Mouse (Mus musculus): ENCODE measurements around the gene Txn1. TPM values are rescaled to one million over a fixed set of nuclear protein-coding genes. Genes with fewer than 3 reads are reported as not detected.

Txn1 gene
- total and polyA plus RNA-seq, 2 experiments from 2014 or later, result 85.8 to 243 TPM

DNA sequence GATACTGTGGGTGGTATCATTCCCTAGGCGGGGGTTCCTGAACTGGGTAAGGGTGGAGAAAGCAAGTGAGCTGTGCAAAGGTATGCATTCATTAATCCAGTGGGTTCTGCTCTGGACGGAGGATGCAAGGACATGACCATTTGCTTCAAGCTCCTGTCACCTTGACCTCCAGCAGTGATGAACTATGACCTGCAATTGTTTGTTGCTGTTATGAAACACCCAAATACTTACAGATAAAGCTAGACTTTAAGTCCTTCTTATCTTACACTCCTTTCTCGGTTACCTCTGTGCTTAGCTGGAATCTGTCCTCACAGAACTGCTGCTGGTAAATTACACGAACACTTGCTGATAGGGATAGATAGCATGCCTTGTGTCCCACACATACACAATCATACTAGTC lies 15.6 kb downstream of the Txn1 start:
- H3K4me3 ChIP-seq (ENCODE audit: low read depth, low read length), result no peak overlapping the region
- TF ChIP-seq CTCF (IDR thresholded peaks at IDR 0.05; ENCODE audit: low read depth) (no peak), EP300 (IDR thresholded peaks at IDR 0.05; ENCODE audit: low read depth) (no peak)
- no peaks in the 10 kb centered on the region for H3K4me1 ChIP-seq (ENCODE audit: control insufficient read depth, insufficient read depth)
- no peaks in the 10 kb centered on the region for H3K27me3 ChIP-seq (ENCODE audit: control insufficient read depth, insufficient read depth, low read length)
- ATAC-seq (ENCODE audit: insufficient read depth, low read depth) (no peak), DNase-seq (ENCODE audit: low spot score) (no peak)
- H3K9ac ChIP-seq (replicated peaks; ENCODE audit: low read depth, low read length), result no peak overlapping the region
- 57% methylated on average over 4 of the region's 4 CpGs for WGBS
- H3K36me3 ChIP-seq (replicated peaks; ENCODE audit: control insufficient read depth, insufficient read depth, low read length), result peaks cover 23% of the 10 kb centered on the region
- no peaks in the 10 kb centered on the region for H3K9me3 ChIP-seq (replicated peaks; ENCODE audit: control insufficient read depth, low read length)
- no peak overlapping the region for H3K4me2 ChIP-seq (ENCODE audit: low read depth, low read length)
- no peak overlapping the region for H3K27ac ChIP-seq (ENCODE audit: low read depth)

DNA sequence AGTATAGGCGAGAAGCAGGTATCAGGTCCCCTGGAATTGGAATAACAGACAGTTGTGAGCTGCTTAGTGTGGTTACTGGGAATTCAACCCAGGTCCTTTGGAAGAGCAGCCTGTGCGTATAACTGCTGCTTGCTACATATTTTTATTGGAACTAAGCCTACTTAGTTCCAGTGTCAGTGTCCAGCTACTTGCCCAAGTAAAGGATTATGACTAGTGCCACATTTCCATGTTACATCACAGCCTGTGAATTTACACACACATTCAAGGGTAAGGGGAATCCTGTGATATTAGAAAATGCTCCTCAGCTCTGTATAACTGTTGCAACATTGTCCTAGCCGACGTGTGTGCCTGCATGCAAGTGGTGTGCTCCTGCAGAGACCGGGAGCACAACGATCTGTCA lies 18.9 kb downstream of the Txn1 start:
- Histone ChIP-seq H3K4me2 (ENCODE audit: low read depth, low read length) (no peak overlapping the region), H3K9me3 (replicated peaks; ENCODE audit: control insufficient read depth, low read length) (no peaks in the 10 kb centered on the region), H3K36me3 (replicated peaks; ENCODE audit: control insufficient read depth, insufficient read depth, low read length) (no peaks in the 10 kb centered on the region), H3K4me3 (ENCODE audit: low read depth, low read length) (no peak overlapping the region), H3K27me3 (ENCODE audit: control insufficient read depth, insufficient read depth, low read length) (no peaks in the 10 kb centered on the region), H3K27ac (ENCODE audit: low read depth) (no peak overlapping the region), H3K4me1 (ENCODE audit: control insufficient read depth, insufficient read depth) (no peaks in the 10 kb centered on the region), H3K9ac (replicated peaks; ENCODE audit: low read depth, low read length) (no peak overlapping the region)
- no peak for ATAC-seq (ENCODE audit: insufficient read depth, low read depth)
- 74% methylated on average over 6 of the region's 6 CpGs for WGBS
- TF ChIP-seq EP300 (IDR thresholded peaks at IDR 0.05; ENCODE audit: low read depth) (no peak), CTCF (IDR thresholded peaks at IDR 0.05; ENCODE audit: low read depth) (no peak)
- no peak for DNase-seq (ENCODE audit: low spot score)

- TF ChIP-seq EP300 (IDR thresholded peaks at IDR 0.05; ENCODE audit: low read depth), result no peak
- no peak for TF ChIP-seq CTCF (IDR thresholded peaks at IDR 0.05; ENCODE audit: low read depth)
- Histone ChIP-seq H3K4me3 (ENCODE audit: low read depth, low read length) (no peak overlapping the region), H3K4me1 (ENCODE audit: control insufficient read depth, insufficient read depth) (no peaks in the 10 kb centered on the region), H3K9me3 (replicated peaks; ENCODE audit: control insufficient read depth, low read length) (no peaks in the 10 kb centered on the region), H3K27me3 (ENCODE audit: control insufficient read depth, insufficient read depth, low read length) (no peaks in the 10 kb centered on the region), H3K36me3 (replicated peaks; ENCODE audit: control insufficient read depth, insufficient read depth, low read length) (no peaks in the 10 kb centered on the region), H3K27ac (ENCODE audit: low read depth) (no peak overlapping the region), H3K9ac (replicated peaks; ENCODE audit: low read depth, low read length) (no peak overlapping the region), H3K4me2 (ENCODE audit: low read depth, low read length) (no peak overlapping the region)
- ATAC-seq (ENCODE audit: insufficient read depth, low read depth) (no peak), DNase-seq (ENCODE audit: low spot score) (no peak)
- WGBS, result 67% methylated on average over 5 of the region's 5 CpGs
Observed at GRCm38 (mm10) chr4:57934181-57934580, 22.0 kb downstream of the Txn1 start.

GRCm38 (mm10) chr4:57930559-57931170 lies 25.5 kb downstream of the Txn1 start:
- no peak for DNase-seq (ENCODE audit: low spot score)
- no peak for ATAC-seq (ENCODE audit: insufficient read depth, low read depth)
- no peak overlapping the region for H3K27ac ChIP-seq (ENCODE audit: low read depth)
- no peak overlapping the region for H3K4me3 ChIP-seq (ENCODE audit: low read depth, low read length)
- H3K4me2 ChIP-seq (ENCODE audit: low read depth, low read length), result no peak overlapping the region
- H3K9me3 ChIP-seq (replicated peaks; ENCODE audit: control insufficient read depth, low read length), result no peaks in the 10 kb centered on the region
- H3K27me3 ChIP-seq (ENCODE audit: control insufficient read depth, insufficient read depth, low read length), result no peaks in the 10 kb centered on the region
- no peak for TF ChIP-seq CTCF (IDR thresholded peaks at IDR 0.05; ENCODE audit: low read depth)
- no peak for TF ChIP-seq EP300 (IDR thresholded peaks at IDR 0.05; ENCODE audit: low read depth)
- H3K4me1 ChIP-seq (ENCODE audit: control insufficient read depth, insufficient read depth), result no peaks in the 10 kb centered on the region
- WGBS, result 63% methylated on average over 5 of the region's 5 CpGs
- H3K9ac ChIP-seq (replicated peaks; ENCODE audit: low read depth, low read length), result no peak overlapping the region
- no peaks in the 10 kb centered on the region for H3K36me3 ChIP-seq (replicated peaks; ENCODE audit: control insufficient read depth, insufficient read depth, low read length)

DNA sequence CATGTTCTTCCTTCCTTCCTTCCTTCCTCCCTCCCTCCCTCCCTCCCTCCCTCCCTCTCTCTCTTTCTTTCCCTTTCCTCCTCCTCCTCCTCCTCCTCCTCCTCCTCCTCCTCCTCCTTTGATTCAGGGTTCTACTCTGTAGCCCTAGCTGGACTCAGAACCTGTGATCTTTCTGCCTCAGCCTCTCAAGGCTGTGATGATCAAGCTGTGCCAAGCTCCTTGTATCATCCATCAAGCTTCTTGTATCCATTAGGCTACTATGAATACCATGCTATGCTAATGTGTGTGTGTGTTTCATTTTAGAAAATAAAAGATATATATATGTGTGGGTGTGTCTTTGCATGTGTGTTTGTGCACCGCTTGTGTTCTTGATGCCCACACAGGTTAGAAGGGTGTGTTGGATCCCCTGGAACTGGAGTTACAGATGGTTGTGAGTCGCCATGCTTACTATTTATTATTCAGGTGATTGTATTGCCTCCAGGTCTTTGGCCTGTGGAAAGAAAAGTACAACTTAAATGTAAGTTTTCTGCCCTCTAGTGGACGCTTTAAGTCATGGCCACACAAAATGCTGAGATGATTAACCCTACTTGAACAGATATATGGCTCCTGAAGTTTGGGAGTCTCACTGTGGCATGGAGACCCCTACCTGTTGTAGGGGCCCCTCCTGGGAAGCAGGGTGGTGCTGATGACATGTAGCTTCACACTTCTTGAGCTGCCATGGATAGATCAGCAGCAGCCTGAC lies 28.6 kb downstream of the Txn1 start:
- H3K4me2 ChIP-seq (ENCODE audit: low read depth, low read length), result no peak overlapping the region
- no peak overlapping the region for H3K4me3 ChIP-seq (ENCODE audit: low read depth, low read length)
- TF ChIP-seq EP300 (IDR thresholded peaks at IDR 0.05; ENCODE audit: low read depth) (no peak), CTCF (IDR thresholded peaks at IDR 0.05; ENCODE audit: low read depth) (peak; percentile 67)
- 22% methylated on average over 3 of the region's 3 CpGs for WGBS
- H3K9ac ChIP-seq (replicated peaks; ENCODE audit: low read depth, low read length), result no peak overlapping the region
- no peaks in the 10 kb centered on the region for H3K27me3 ChIP-seq (ENCODE audit: control insufficient read depth, insufficient read depth, low read length)
- ATAC-seq (ENCODE audit: insufficient read depth, low read depth), result no peak
- no peaks in the 10 kb centered on the region for H3K9me3 ChIP-seq (replicated peaks; ENCODE audit: control insufficient read depth, low read length)
- H3K27ac ChIP-seq (ENCODE audit: low read depth), result no peak overlapping the region
- no peaks in the 10 kb centered on the region for H3K36me3 ChIP-seq (replicated peaks; ENCODE audit: control insufficient read depth, insufficient read depth, low read length)
- no peaks in the 10 kb centered on the region for H3K4me1 ChIP-seq (ENCODE audit: control insufficient read depth, insufficient read depth)
- peak; percentile 37 for DNase-seq (ENCODE audit: low spot score)

Data from heart, postnatal 0 days (tissue).